Mouse (Mus musculus) adrenal gland (tissue): ENCODE measurements around the gene Dcst2.

Experiments
- intact Hi-C: fragments of 180-260 bp; cut with DNase I; formaldehyde crosslinking; loops from one replicate; pipeline ENCODE4 v1.15.1; 2025

Gene Dcst2

GRCm38 (mm10) chr3:89330948-89331347, 30.8 kb upstream of the Dcst2 start:
- intact Hi-C loops: no loop called here

- intact Hi-C loops: no loop called here
These were observed 30.2 kb upstream of the Dcst2 start for GRCm38 (mm10) chr3:89331561-89331960.

- intact Hi-C loops: no loop called here
These were observed 29.8 kb upstream of the Dcst2 start for GRCm38 (mm10) chr3:89332013-89332412.

DNA sequence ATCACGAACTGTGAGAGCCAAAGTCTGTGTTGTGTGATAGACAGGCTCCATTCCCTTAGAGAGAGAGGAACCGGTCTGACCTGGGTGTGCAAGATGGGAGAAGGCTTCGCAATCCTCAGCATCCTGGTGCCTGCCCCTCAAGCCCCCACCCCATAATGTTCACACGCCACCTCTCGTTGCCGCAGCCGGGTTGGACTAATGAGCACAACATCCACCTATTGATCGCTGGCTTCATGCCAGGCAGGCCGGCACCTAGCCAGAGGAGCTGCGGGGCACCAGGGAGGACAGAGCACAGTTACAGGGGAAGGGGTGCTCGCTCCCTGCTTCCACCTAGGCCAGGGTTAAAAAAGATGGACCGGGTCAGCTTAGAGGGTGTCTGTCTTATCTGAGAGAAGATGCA, 29.3 kb upstream of the Dcst2 start:
- intact Hi-C loops: no loop called here

DNA sequence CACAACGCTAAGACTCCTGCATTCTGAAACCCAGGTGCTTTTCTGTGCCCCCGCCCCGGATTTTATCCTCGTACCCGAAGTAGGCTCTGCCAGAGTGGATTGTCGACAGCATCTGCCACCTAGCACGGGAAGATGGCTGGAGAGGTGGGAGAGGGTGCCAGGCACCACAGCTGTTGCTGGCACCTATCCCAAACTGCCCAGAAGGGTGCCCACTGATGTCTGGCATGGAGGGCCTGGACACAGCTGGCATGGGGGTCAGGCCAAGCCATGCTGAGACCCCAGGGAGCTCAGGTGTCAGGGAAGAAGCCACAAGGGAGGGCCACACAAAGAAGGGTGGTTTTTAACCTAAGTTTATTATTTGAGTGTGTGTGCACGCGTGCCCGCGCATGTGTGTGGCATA, 28.7 kb upstream of the Dcst2 start:
- intact Hi-C loops: no loop called here

DNA sequence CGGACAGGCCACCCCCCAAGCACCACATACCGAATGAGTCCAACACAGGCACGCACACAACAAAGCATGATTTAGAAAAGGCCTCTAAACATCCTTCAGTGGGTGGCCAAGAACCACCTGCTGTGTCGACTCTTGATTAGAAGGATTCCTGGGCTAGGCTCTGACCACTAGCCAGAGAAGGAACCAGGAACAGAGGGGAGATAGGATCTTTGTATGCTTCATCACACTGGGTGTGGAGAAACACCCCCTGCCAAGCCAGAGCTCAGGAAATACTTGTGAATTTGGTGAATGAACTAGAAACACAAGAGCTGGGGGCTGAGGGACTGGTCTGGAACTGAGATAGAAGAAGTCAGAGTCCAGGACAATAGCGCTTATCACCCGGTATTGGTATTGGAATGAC, 25.2 kb upstream of the Dcst2 start:
- intact Hi-C loops: no loop called here

DNA sequence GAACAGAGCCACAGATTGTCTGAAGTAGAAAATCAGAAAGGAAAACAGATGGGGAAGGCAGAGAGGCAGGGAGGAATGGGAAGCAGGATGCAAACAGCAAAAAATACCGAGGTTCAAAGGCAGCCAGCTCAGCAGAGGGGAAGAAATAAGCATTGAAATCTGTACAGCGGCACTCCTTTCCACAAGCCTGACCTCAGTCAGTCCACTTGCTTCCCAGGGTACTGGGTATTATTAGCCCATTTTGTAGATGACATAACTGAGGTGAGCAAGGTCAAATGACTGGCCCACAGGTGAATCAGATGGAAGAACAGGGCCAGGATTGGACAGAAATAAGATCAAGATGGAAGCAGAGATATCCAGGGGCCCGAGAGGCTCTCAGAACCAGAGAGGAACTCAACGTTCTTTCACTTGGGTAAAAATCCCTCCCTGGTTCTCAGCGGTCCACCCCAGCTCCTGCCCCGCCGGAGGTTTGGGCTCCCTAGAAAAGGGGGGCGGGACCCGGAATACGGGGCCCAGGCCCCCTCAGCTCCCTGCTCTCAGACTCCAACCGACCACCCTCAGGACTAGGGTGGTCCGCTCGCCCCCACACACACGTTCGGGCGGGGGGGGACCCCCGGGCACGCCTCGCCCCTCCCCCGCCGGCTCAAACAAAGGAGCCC, 24.6 kb upstream of the Dcst2 start:
- intact Hi-C loops: no loop called here

DNA sequence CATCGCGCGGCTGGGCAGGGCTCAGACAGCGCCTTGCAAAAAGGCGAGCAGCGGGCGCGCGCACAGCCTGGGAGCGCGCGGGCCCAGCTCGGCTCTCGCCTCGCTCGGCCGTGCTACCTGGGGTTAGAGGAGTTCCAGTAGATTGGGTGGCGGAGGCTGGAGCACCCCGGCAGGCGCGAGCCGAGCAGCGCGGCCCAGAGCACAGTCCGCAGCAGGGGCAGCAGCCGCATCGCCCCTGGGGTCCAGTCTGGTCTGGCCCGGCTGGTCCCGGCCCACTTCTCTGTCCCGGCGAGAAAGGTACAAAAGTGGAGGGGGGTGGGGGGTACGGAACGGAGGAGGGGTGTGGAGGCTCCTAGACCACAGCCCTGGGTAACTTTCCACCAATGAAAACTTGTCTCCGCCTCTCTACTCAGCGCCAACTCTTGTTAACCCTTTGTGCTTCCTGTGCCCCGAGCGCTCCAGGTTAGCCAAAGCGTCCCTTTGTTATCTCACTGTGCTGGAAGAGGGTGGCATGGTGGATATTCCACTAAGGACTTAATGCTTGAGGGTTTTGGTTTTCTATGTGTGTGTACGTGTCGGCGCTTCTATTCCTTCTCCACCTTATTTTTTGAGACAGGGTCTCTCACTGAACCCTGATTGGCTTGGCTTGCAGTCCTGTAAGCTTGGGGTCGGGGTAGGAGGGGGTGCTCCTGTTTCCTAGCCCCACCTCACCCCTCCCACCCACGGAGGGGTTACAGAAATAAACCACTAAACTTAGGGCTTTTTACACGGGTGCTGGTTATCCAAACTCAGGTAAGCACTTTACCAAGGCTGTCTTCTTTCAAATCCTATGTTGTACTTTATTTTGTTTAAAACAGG, 23.8 kb upstream of the Dcst2 start, which contains the start of gene Efna4:
Gene Efna4, minus strand, starts transcription at position 308 of the 858 bp plus-strand sequence.
- intact Hi-C loops: no loop called here

DNA sequence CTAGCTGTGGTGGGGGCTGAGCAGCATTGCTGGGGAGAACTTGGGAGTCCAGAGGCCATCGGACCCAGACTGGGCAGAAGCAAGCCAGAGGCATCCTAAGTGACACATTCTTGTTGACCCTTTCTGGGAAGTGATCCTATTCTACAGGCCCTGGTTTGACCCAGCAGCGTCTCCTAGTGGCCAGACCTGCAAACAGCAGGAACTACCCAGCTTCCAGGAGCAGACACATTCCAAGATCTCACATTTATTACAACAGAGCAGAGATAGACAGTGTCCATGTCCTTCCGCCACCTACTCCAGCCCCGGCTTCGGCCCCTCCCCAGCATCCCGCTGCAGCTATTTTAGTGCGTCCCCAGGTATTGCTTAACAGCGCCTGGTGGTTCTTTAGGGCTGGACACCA, 22.4 kb upstream of the Dcst2 start:
- intact Hi-C loops: no loop called here

- intact Hi-C loops: loop anchor here (2.0 to 5.0 kb wide), 2 partner anchors 14 to 147 kb away; no protein-coding TSS in a partner anchor
These were observed 21.3 kb upstream of the Dcst2 start for GRCm38 (mm10) chr3:89340465-89340864.

DNA sequence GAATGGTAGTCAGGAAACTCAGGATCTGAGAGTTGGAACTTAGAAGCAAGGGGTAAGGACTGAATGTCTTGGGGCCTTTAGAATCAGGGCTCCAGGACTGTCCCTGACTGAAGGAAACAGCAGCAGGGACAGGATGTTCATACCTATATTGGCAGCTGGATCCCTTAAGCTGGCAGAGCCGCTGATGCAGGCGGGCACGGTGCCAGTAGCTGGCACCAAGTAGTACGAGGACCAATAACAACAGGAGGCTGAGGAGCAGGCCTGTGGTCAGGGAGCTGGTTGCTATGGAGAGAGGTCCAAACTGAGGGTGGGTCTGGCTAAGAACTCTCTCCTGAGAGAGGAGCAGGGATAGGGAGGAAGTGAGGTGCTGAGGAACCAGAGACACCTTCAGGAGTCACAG, 20.0 kb upstream of the Dcst2 start:
- intact Hi-C loops: loop anchor here (2.0 to 5.0 kb wide), 2 partner anchors 13 to 146 kb away; no protein-coding TSS in a partner anchor

GRCm38 (mm10) chr3:89343279-89343678, 18.5 kb upstream of the Dcst2 start:
- intact Hi-C loops: loop anchor here (5.0 kb wide), 1 partner anchor 144 kb away; no protein-coding TSS in a partner anchor

GRCm38 (mm10) chr3:89346815-89347540, 14.8 kb upstream of the Dcst2 start:
- intact Hi-C loops: no loop called here

GRCm38 (mm10) chr3:89347916-89348315, 13.9 kb upstream of the Dcst2 start:
- intact Hi-C loops: no loop called here

- intact Hi-C loops: no loop called here
These were observed 12.6 kb upstream of the Dcst2 start for GRCm38 (mm10) chr3:89348911-89349868.

GRCm38 (mm10) chr3:89349869-89350501, 11.8 kb upstream of the Dcst2 start, which contains the start of gene Adam15:
Gene Adam15 (minus strand): TSS chr3:89349996.
- intact Hi-C loops: loop anchor here (5.0 kb wide), 1 partner anchor 33 kb away; no protein-coding TSS in a partner anchor

DNA sequence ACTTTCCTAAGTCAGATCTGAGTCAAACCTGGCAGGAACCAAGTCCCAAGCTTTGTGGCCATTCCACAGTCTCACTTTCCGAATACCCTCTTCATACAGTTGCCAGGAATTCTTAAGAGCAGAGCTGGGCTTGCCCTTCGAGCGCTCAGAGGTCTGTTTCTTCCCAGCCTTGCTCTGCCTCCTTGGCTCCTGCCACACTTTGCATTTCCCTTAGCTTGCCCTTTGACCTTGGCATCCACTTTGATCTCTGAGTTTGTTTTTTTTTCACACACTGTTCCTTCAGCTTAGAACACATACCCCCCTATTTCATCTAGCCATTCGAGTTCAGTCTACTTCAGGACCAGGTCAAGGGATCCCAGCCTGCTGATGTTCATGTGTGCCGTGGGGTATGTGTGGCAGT, 10.5 kb upstream of the Dcst2 start:
- intact Hi-C loops: loop anchor here (5.0 kb wide), 1 partner anchor 34 kb away; no protein-coding TSS in a partner anchor

GRCm38 (mm10) chr3:89354816-89355511, 6.8 kb upstream of the Dcst2 start:
- intact Hi-C loops: loop anchor here (2.0 to 5.0 kb wide), 2 partner anchors 14 to 38 kb away; no protein-coding TSS in a partner anchor

GRCm38 (mm10) chr3:89355512-89355902, 6.3 kb upstream of the Dcst2 start:
- intact Hi-C loops: loop anchor here (2.0 kb wide), 1 partner anchor 15 kb away; no protein-coding TSS in a partner anchor
